In the genomic region with DNA sequence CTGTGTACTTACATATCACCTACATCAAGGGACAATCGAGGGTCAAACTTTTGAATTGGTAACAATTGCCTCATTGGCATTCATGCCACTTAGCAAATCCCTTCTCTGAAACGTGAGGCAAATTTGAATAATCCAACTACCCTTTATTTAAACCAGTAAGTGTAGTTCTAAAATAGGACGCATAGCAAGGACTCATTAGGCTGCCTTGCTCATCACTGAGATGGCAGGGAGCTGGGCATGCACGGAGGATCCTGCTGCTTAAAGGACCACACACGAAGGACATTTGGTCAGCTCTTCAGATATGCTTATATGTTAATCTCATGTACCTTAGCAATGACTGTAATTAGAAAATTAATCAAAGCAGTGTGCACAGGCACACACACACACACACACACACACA, we compare ENCODE assay signal across 20 mouse cellular contexts.
DNase-seq lines count a peak whose midpoint lies in the region; ATAC-seq and TF ChIP-seq lines count a peak whose summit lies in the region.
"Had no signal": no experiment of that assay in that cellular context is flagged by ENCODE, and none has a peak within 500 bp of the region (broad histone marks: within the 10 kb centered on the region; RNA-seq: fewer than 3 reads in every experiment).

No protein-coding gene starts in this region.

- peaks cover 5% of the 10 kb centered on the region; the same call in 1 of the 2 replicates for H3K4me1 ChIP-seq in forebrain, embryonic 11.5 days (replicated peaks; ENCODE audit: control insufficient read depth, insufficient read depth, low read length)
- 0 out of 2 replicates have a peak, but pooled peaks cover 3% of the 10 kb centered on the region for H3K4me1 ChIP-seq in forebrain, postnatal 0 days (ENCODE audit: insufficient read depth)
- H3K4me1 ChIP-seq in midbrain, embryonic 12.5 days = peaks cover 20% of the 10 kb centered on the region

- H3K4me3 ChIP-seq in forebrain, embryonic 11.5 days (ENCODE audit: low read depth, low read length) = no peak overlapping the region
- H3K4me3 ChIP-seq in forebrain, postnatal 0 days (ENCODE audit: low read depth, low read length) = no peak overlapping the region
- no peak overlapping the region for H3K4me3 ChIP-seq in layer of hippocampus, adult 2 months
- H3K4me3 ChIP-seq in midbrain, embryonic 12.5 days = no peak overlapping the region
- H3K4me3 ChIP-seq: embryonic facial prominence, embryonic 13.5 days; hindbrain, embryonic 13.5 days had no signal

- H3K4me2 ChIP-seq in forebrain, embryonic 11.5 days (ENCODE audit: low read depth, low read length, severe bottlenecking) = no peak overlapping the region
- H3K4me2 ChIP-seq in forebrain, postnatal 0 days (ENCODE audit: low read depth) = no peak overlapping the region
- no peak overlapping the region for H3K4me2 ChIP-seq in midbrain, embryonic 12.5 days (replicated peaks)
- H3K4me2 ChIP-seq: embryonic facial prominence, embryonic 13.5 days; hindbrain, embryonic 13.5 days had no signal

- H3K27me3 ChIP-seq in forebrain, embryonic 11.5 days (ENCODE audit: control insufficient read depth, insufficient read depth, low read length) = no peaks in the 10 kb centered on the region
- no peaks in the 10 kb centered on the region for H3K27me3 ChIP-seq in forebrain, postnatal 0 days (ENCODE audit: insufficient read depth, low read length)
- H3K27me3 ChIP-seq in midbrain, embryonic 12.5 days = no peaks in the 10 kb centered on the region
- H3K27me3 ChIP-seq: embryonic facial prominence, embryonic 13.5 days; hindbrain, embryonic 13.5 days; Patski had no signal

- WGBS in forebrain, embryonic 11.5 days = 44% methylated on average over 5 of the region's 5 CpGs
- 14% methylated on average over 5 of the region's 5 CpGs for WGBS in forebrain, postnatal 0 days
- 34% methylated on average over 5 of the region's 5 CpGs for WGBS in midbrain, embryonic 12.5 days

- no peaks in the 10 kb centered on the region for H3K9me3 ChIP-seq in forebrain, embryonic 11.5 days (ENCODE audit: control insufficient read depth, low read length)
- no peaks in the 10 kb centered on the region for H3K9me3 ChIP-seq in forebrain, postnatal 0 days (ENCODE audit: low read length)
- no peaks in the 10 kb centered on the region for H3K9me3 ChIP-seq in midbrain, embryonic 12.5 days
- H3K9me3 ChIP-seq: embryonic facial prominence, embryonic 13.5 days; hindbrain, embryonic 13.5 days had no signal

- no peak overlapping the region for H3K9ac ChIP-seq in forebrain, embryonic 11.5 days (ENCODE audit: low read length)
- no peak overlapping the region for H3K9ac ChIP-seq in forebrain, postnatal 0 days
- H3K9ac ChIP-seq in midbrain, embryonic 12.5 days (replicated peaks) = no peak overlapping the region
- H3K9ac ChIP-seq: embryonic facial prominence, embryonic 13.5 days; hindbrain, embryonic 13.5 days; liver, postnatal 0 days had no signal

- no peaks in the 10 kb centered on the region for H3K36me3 ChIP-seq in forebrain, embryonic 11.5 days (ENCODE audit: control insufficient read depth, insufficient read depth, low read length)
- no peaks in the 10 kb centered on the region for H3K36me3 ChIP-seq in forebrain, postnatal 0 days (ENCODE audit: insufficient read depth)
- H3K36me3 ChIP-seq in midbrain, embryonic 12.5 days = no peaks in the 10 kb centered on the region
- H3K36me3 ChIP-seq: embryonic facial prominence, embryonic 13.5 days had no signal

- peak; percentile 59 for ATAC-seq in forebrain, embryonic 11.5 days (replicated peaks; ENCODE audit: low FRiP score)
- no peak; the same call in 1 of the 2 replicates for ATAC-seq in forebrain, postnatal 0 days
- peak; percentile 53 for ATAC-seq in midbrain, embryonic 12.5 days (ENCODE audit: low FRiP score, low read depth)
- ATAC-seq: CD4-positive, CD25-positive, alpha-beta regulatory T cell, adult 4 months; intestine, postnatal 0 days; liver, postnatal 0 days; Patski had no signal

- DNase-seq in forebrain, embryonic 11.5 days (ENCODE audit: low spot score) = no peak
- DNase-seq in forebrain, postnatal 0 days = no peak
- DNase-seq in layer of hippocampus, adult 2 months (ENCODE audit: low spot score in 2 of 2) = no peak
- DNase-seq in layer of hippocampus, adult 11-12 months (ENCODE audit: low spot score) = no peak
- peak; percentile 38 for DNase-seq in retina, embryonic 14.5 days (ENCODE audit: low spot score)
- DNase-seq in spleen, postnatal 36 days (ENCODE audit: low spot score in 2 of 2) = no peak
- DNase-seq: adrenal gland, adult 8-10 months; cerebellum, adult 9-10 months; gastrocnemius, postnatal 25 days; liver; liver, postnatal 0 days; lung, postnatal 10 days; right cerebral cortex, adult 18-20 months; thymus, postnatal 14 days had no signal

- no peak for TF ChIP-seq CTCF in forebrain, postnatal 0 days (IDR thresholded peaks at IDR 0.05; ENCODE audit: low read depth)
- no peak for TF ChIP-seq CTCF in layer of hippocampus, adult 2 months (conservative IDR thresholded peaks at IDR 0.05)

- no peak overlapping the region for H3K27ac ChIP-seq in forebrain, embryonic 11.5 days (ENCODE audit: low read depth, low read length)
- no peak overlapping the region for H3K27ac ChIP-seq in forebrain, postnatal 0 days (ENCODE audit: low read depth, low read length)
- peak overlapping the region; percentile 75; the same call in 1 of the 2 replicates for H3K27ac ChIP-seq in layer of hippocampus, adult 2 months
- no peak overlapping the region for H3K27ac ChIP-seq in midbrain, embryonic 12.5 days (replicated peaks)
- H3K27ac ChIP-seq: embryonic facial prominence, embryonic 13.5 days had no signal
